Mouse (Mus musculus) kidney, adult 2 months (tissue): Measurements from ENCODE around the gene Nnat.

Source experiments
- CTCF ChIP-seq: fragments of 200-500 bp; conservative IDR thresholded peaks from 2 replicates; pipeline ENCODE4 v1.5.1; 2011; ENCODE audit warnings: low read depth, mild to moderate bottlenecking, control low read depth, low read length, moderate library complexity, mixed read lengths; ENCODE audit not compliant: insufficient read depth, insufficient read length
- POLR2A ChIP-seq: fragments of 200-500 bp; IDR thresholded peaks from one replicate; pipeline ENCODE4 v1.6.1; 2011; ENCODE audit warnings: low read depth, low read length, control low read depth

DNA sequence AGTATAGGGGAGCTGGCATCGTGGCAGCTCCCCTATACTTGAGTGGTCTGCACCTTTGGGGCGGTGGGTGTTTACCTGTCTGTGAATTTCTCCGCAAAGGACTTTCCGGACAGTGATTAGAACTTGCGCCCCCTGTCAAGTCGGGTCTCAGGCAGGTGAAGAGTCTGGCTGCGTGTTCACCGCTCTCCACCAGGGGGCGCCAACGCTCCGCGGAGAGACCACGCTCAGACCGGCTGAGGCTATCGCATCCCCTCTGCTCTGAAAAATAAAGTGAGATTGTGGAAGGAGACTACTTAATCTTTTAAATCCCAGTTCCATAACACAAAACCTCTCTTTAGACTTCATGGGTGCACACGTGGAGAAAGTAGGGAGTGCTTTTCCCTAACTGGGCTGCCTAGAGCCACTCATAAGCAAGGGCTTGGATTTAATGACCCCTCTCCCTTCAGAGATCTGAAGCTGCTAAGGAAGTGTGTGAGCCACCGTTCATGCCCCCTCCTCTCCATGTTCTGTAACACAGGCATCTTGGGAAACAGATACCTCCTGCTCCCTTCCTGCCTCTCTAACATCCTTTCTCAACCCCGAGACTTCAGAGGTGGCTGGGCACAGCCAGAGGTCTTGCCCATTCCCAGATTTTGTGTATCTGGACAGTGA is 45.3 kb downstream of the Nnat start:
- TF ChIP-seq POLR2A (no peak), CTCF (peak; percentile 90)
